Mouse (Mus musculus) E14TG2a.4 (cell line): ENCODE results near the gene P4ha2.

ENCODE experiments used
- H3K27me3 ChIP-seq: 2 replicates; pipeline ENCODE4 v1.6.1; 2014; ENCODE audit warnings: low read length, control low read depth; ENCODE audit not compliant: insufficient read depth
- H3K36me3 ChIP-seq: 2 replicates; pipeline ENCODE4 v1.6.1; 2014; ENCODE audit warnings: low read length, control low read depth; ENCODE audit not compliant: insufficient read depth
- H3K4me1 ChIP-seq: replicated peaks from 2 replicates; pipeline ENCODE4 v1.6.1; 2014; ENCODE audit warnings: low read depth, low read length, control low read depth
- H3K4me3 ChIP-seq: replicated peaks from 2 replicates; pipeline ENCODE4 v1.5.1; 2014; ENCODE audit warnings: mild to moderate bottlenecking, low read length
- H3K9me3 ChIP-seq: 2 replicates; pipeline ENCODE4 v1.6.1; 2014; ENCODE audit warnings: low read length, control low read depth
- CTCF ChIP-seq: conservative IDR thresholded peaks from 2 replicates; pipeline ENCODE4 v1.5.1; 2014; ENCODE audit warnings: low read length
- NANOG ChIP-seq: IDR thresholded peaks from 2 replicates; pipeline ENCODE4 v1.6.1; 2014; ENCODE audit warnings: borderline replicate concordance, low read length, mixed read lengths
- POU5F1 ChIP-seq: IDR thresholded peaks from 2 replicates; pipeline ENCODE4 v1.6.1; 2014; ENCODE audit warnings: low read length, borderline replicate concordance

Gene P4ha2

DNA sequence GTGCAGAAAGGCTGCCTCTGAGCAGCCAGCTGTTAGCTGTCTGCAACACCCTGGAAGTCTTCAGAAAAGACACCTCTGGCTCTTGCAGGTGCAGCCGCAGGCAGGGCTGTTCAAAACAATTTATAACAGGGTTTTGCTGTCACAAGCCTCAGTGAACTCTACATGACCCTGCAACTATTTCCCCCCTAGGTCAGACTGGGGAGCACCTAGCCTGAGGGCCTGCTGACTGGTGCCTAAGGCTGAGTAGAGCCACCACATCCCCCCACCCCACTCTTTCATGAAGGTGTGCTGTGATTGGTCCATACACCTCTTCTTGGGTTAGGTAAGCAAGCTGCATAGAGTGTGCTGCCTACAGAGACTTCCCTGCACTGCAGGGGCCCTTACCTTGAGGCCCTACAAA is 63.1 kb downstream of the P4ha2 start:
- Histone ChIP-seq H3K9me3 (no peaks in the 10 kb centered on the region), H3K4me3 (no peak overlapping the region), H3K36me3 (no peaks in the 10 kb centered on the region), H3K4me1 (peaks cover 21% of the 10 kb centered on the region), H3K27me3 (peaks cover 11% of the 10 kb centered on the region; the same call in 1 of the 2 replicates)
- TF ChIP-seq POU5F1 (no peak), CTCF (no peak), NANOG (no peak)

DNA sequence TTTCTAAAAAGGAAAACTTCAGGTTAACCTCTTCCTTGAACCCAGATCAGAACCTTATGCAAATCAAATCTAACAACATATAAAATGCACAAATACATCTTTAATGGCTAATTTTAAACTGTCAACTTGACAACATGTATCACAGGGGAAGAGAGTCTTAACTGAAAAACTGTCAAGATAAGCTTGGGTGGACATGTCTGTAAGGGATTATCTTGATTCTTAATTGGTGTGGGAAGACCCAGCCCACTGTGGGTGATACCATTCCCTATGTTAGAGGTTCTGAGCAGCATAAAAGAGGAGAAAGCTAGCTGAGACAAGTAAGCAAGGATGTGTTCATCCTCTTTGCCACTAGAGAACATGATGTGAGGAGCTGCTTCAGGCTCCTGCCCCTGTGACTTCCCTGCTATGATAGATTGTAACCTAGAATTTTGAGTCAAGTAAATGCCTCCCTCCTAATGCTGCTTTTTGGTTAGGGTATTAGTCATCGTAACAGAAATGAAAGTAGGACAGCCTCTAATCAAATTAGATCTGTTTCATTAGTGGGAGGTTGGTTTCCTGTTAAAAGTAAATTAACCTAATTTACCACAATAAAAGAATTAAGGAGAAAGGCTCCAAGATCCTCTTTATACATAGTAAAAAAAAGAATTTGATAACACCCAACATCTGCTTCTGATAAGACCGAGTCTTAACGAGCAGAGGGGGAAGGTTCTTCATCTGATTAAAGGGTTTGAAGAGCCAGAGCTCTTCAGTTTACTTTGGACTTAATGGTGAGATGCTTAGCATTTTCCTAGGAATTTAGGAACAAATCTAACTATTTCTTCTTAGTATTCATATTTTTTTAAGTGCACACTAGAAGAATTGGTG is 69.8 kb downstream of the P4ha2 start:
- Histone ChIP-seq H3K36me3 (no peaks in the 10 kb centered on the region), H3K27me3 (no peaks in the 10 kb centered on the region), H3K4me3 (no peak overlapping the region), H3K9me3 (no peaks in the 10 kb centered on the region; the same call in 1 of the 2 replicates), H3K4me1 (no peaks in the 10 kb centered on the region)
- TF ChIP-seq POU5F1, result no peak
- TF ChIP-seq NANOG, result no peak
- no peak for TF ChIP-seq CTCF

DNA sequence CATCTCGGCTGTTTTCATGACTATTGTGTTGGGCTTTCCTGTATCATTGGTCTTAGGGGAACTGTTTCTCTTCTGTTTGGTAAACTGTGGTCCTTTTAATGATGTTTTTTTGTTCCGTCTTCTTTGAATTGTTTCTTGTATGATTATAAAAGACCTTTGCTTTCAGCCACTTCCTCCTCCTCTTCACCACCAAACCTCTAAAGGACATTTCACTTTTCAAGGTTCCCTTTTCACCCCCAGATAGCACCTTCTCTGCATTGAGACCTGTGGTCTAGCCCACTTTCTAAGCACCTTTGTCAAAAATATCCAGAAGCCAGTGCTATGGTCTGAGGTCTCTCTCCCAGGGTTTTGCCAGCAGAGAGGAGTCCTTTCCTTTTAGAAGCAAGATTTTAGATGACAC is 71.3 kb downstream of the P4ha2 start:
- Histone ChIP-seq H3K36me3 (no peaks in the 10 kb centered on the region), H3K27me3 (no peaks in the 10 kb centered on the region), H3K9me3 (no peaks in the 10 kb centered on the region; the same call in 1 of the 2 replicates), H3K4me3 (no peak overlapping the region), H3K4me1 (no peaks in the 10 kb centered on the region)
- no peak for TF ChIP-seq POU5F1
- TF ChIP-seq NANOG, result no peak
- TF ChIP-seq CTCF, result no peak

DNA sequence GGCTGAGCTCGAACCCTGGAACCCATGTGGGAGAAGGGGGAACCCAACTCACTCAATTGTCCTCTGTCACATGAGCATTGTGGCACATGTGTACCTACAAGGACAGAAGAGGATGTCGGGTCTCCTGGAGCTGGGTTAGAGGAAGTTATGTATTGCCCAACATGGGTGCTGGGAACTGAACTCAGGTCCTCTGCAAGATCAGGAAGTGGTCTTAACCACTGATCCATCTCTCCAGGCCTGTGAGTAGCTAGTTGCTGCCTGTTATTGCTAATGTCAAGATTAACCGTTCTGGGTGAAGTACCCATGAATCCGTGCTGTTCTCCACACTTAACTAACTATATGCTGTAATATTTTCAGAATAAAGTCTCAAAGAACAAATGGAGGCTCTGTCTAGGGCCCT is 74.3 kb downstream of the P4ha2 start:
- H3K36me3 ChIP-seq, result no peaks in the 10 kb centered on the region
- no peaks in the 10 kb centered on the region; the same call in 1 of the 2 replicates for H3K9me3 ChIP-seq
- no peaks in the 10 kb centered on the region for H3K27me3 ChIP-seq
- H3K4me1 ChIP-seq, result no peaks in the 10 kb centered on the region
- TF ChIP-seq NANOG (no peak), POU5F1 (no peak), CTCF (no peak)
- H3K4me3 ChIP-seq, result no peak overlapping the region

DNA sequence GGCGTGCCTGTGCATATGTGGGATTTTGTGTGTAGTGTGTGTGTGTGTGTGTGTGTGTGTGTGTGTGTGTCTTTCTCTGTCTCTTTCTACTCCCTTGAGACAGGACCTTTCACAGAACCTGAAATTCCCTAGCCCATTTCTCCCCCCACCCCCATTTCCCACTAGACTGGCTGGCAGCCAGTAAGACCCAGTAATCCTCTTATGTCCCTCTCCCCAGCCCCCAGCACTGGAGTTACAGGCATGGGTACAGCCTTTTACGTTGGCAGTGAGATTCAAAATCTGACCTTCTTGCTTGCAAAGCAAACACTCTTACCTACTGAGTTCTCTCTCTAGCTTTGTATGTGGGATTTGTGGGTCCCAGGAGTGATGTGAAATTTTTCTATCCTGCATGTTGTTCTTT is 75.0 kb downstream of the P4ha2 start:
- H3K4me3 ChIP-seq, result no peak overlapping the region
- H3K4me1 ChIP-seq, result no peaks in the 10 kb centered on the region
- H3K27me3 ChIP-seq, result no peaks in the 10 kb centered on the region
- TF ChIP-seq POU5F1, result no peak
- TF ChIP-seq CTCF, result no peak
- no peak for TF ChIP-seq NANOG
- no peaks in the 10 kb centered on the region; the same call in 1 of the 2 replicates for H3K9me3 ChIP-seq
- H3K36me3 ChIP-seq, result no peaks in the 10 kb centered on the region
